Mouse (Mus musculus): Measurements from ENCODE around the gene Rps21.

DNA sequence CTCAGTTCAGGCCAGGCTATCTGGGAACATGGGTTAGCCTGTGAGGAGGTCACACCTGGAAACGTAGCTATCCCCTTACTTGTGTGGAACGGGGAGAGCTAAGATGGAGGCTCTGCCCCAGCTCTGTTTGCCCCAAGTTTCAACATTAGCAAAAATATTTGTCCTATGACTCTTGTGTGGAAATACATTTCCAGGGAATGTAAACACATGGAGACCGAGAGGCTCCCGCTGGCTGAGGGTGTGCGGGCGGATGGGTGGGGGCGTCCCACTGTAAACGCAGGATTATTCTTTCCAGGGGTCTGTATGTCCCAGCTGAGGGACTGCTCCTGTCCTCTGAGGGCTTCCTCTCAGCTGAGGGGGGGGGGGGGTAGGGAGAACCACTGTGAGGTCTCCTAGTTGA, 22.8 kb upstream of the Rps21 start:
- TF ChIP-seq POLR2A (IDR thresholded peaks at IDR 0.05; ENCODE audit: control insufficient read depth, extremely low read depth, insufficient read depth, low read length, poor library complexity) (no peak), CTCF (IDR thresholded peaks at IDR 0.05; ENCODE audit: borderline replicate concordance, control insufficient read depth, extremely low read depth, insufficient read depth, low read length, poor library complexity) (no peak)
